Mouse (Mus musculus): ENCODE data around the gene Cacna2d4.

The Cacna2d4 gene

DNA sequence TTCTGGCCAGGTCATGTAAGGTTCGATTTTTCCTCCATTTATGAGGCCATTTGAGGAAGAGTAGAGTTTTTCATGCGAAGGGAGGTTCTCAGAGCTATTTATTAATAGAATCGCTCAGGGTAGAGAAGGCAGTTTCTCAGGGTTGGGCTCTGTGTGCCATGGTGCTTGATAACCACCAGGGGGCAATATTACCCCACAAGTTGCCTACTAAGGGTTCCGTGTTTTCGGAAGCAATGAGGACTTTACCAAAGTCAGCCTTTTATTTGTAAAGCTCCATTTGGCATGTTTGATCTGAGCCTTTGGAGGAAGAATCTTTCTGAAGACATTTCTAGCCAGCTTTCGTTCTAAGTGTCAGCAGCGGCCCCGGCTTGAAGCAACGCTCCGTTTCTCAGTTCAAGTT is 16.0 kb upstream of the Cacna2d4 start:
- DNase-seq (ENCODE audit: low read depth, low spot score): no peak

DNA sequence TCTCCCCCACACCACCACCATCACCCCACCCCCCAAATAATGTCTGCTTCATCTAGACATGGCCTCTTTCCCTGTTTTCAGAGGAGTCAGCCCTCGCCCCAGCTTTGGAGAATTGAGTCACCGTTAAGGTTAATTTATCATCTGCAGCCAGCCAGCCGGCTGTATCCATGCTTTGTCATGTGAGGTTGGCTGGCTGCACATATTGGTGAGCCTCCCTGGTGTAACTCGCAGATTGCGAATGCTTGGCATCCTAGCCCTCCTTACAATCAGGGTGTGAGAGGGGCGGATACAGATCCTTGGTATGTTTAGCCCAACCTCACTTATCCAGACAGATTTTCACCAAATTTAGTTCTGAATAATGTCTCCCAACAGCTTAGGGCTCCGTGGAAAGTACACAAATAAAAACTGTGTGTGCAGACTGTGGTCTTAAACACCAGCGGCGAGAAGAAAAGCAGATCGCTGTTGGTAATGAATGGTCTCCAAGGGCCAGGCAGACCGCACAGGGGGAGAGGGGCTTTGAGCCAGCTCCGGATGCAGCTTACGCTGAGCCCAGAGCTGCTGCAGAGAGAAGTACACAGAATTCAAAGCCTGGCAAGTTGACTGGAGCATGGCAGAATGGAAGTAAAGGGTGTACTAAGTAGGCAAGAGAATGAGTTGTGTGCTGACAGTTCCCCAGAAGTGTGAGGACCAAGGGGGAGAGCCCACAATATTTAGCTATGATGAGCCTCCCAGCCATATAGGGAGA is 11.7 kb upstream of the Cacna2d4 start:
- DNase-seq (ENCODE audit: low read depth, low spot score): no peak

- no peak for DNase-seq (ENCODE audit: low read depth, low spot score)
Observed at GRCm38 (mm10) chr6:119225226-119225625, 11.1 kb upstream of the Cacna2d4 start.

- no peak for DNase-seq (ENCODE audit: low read depth, low spot score)
Observed at GRCm38 (mm10) chr6:119225731-119226130, 10.6 kb upstream of the Cacna2d4 start.

- no peak for DNase-seq (ENCODE audit: low read depth, low spot score)
Observed at GRCm38 (mm10) chr6:119227001-119227400, 9.3 kb upstream of the Cacna2d4 start.

DNA sequence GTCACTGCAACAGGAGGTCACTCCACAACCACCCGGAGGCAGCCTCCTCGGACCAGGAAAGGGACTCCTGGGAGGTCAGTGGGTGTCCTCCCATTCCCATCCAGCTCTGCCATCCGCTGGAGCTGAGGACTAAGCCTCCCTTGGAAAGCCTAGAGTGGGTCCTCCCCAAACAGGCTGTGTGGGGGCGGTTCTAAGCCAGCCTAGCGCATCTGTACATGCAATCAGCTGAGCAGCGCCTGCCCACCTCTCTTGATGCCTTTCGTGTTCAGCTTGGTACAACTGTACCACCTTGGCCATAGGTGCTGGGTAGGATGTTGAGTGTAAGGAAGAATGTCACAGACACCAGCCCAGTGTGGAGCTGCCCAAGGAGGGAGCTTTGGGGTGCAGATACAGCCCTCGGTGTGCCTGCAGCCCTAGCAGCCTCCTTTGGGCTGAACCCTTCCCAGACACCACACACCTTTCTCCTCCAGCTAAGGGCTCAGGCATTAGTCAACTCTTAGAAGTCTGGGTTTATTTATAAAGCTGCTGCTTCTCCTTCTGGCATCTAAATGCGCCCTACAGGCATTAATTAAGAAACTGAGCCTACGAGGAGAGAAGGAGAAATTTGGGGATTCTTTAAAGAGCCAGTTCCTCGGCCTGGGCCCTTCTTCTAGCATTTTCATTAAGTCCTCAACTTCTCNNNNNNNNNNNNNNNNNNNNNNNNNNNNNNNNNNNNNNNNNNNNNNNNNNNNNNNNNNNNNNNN is 7.3 kb upstream of the Cacna2d4 start:
- no peak for DNase-seq (ENCODE audit: low read depth, low spot score)

DNA sequence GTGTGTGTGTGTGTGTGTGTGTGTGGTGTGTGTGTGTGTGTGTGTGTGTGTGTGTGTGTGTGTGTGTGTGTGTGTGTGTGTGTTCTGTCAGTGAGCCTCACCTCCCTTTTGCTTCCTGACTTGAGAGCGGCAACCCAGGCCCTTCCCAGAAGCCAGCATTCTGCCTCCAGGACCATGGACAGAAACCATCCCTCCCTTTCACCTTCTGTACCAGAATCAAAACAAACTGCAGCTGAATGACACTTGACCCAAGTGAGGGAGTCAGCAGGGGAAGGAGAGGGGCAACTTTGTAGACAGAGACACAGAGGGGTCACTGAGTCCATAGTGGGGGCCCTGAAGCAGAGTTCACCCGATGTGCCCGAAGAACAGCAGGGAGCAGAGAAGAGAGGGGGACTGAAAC is 3.3 kb upstream of the Cacna2d4 start:
- DNase-seq (ENCODE audit: low read depth, low spot score): no peak

GRCm38 (mm10) chr6:119235441-119235840 is 885 bp upstream of the Cacna2d4 start:
- no peak for DNase-seq (ENCODE audit: low read depth, low spot score)

GRCm38 (mm10) chr6:119237427-119237989 is 1.2 kb downstream of the Cacna2d4 start:
- no peak for DNase-seq (ENCODE audit: low read depth, low spot score)

GRCm38 (mm10) chr6:119239341-119240005 is 3.1 kb downstream of the Cacna2d4 start:
- DNase-seq (ENCODE audit: low read depth, low spot score): no peak

- no peak for DNase-seq (ENCODE audit: low read depth, low spot score)
Observed at GRCm38 (mm10) chr6:119240256-119240655, 3.9 kb downstream of the Cacna2d4 start.

DNA sequence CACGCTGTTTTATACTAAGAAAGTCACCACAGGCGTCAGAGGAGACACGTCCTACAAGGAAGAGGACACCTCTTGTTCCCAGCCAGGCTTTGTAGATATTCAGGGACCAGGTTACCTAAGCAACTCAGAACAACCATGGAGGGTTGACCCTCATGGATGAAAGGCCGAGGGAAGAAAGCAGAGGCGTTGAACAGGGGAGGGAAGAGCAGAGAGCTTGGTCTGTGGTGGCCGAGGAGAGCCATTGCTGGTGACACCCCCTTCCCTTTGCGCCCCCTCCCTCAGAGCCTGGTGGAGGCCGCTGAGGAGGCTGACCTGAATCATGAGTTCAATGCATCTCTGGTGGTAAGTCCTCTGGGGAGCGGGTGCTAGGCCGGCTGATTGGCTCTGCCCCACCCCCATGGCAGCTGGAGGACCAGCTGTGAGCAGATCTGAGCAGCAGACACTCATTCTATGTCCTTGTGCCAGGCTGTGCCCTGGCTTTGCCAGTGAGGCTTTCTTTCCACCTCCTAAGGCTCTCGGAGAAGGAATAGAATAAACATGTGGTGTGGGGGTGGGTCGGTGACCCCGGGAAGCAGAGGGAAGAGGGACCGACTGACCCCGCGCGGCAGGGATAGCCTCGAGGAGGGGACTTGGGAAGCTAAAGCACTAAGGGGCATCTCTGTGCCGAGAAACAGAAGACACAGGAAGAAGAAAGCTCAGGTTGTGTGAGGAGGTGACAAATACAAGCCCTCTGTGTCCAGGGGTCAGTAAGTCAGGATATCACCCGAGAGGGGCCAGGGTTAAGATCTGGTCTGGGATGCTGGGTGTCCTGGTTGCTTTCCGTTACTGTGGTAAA is 4.8 kb downstream of the Cacna2d4 start:
- no peak for DNase-seq (ENCODE audit: low read depth, low spot score)

GRCm38 (mm10) chr6:119246082-119246481 is 9.8 kb downstream of the Cacna2d4 start:
- no peak for DNase-seq (ENCODE audit: low read depth, low spot score)

GRCm38 (mm10) chr6:119248578-119248977 is 12.3 kb downstream of the Cacna2d4 start:
- no peak for DNase-seq (ENCODE audit: low read depth, low spot score)

DNA sequence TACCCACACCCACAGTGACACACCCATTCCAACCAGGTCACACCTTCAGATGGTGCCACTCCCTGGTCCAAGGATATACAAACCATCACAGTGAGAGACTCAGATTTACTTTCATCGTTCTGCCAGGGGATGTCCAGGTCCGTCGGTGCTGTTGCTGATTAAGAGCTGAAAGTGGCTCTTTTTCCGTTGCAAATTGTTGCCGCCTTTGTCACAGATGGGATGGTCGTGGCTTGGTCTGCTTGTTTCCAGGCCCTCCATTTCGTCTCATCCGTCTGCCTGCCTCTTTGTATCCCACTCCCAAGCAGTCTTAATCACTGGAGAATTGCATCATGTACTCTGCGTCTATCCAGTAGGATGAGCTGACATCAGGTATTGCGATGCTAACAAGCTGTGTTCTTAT is 13.4 kb downstream of the Cacna2d4 start:
- DNase-seq (ENCODE audit: low read depth, low spot score): no peak

DNA sequence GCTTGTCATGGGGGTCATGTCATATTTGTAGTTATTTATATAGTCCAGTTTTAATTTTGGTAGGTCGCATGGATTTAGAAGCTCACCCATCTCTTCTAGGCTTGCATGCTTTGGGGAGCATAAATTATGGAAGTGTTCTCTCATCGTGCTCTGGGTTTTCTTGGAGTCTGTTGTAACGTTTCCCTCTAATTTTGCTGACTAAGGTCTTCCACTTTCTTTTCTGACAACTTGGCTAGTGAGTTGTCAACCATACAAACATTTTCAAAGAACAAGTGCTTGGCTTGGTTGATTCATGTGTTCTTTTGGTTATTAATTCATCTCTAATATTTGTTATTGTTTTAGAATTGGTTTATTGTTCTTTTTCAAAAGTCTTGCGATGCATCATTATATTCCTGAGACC is 15.4 kb downstream of the Cacna2d4 start:
- no peak for DNase-seq (ENCODE audit: low read depth, low spot score)

DNA sequence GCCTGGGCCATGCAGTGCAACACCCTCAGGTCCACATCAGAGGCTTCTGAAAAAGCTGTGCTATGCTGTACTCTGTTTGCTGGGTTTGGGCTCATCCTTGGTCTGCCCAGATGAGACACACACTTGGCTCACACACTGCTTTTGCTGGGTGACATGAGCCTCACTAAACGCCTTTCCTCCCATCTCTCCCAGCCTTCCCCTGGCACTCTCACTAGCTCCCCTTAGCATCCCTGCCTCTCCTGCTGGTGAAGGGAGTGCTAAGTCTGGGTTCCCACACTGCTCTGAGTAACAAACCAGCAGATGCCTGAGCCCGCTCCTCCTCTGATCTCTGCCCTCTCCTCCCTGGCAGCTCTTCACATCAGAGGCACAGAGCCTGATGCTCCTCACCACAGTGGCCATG is 40.4 kb downstream of the Cacna2d4 start:
- no peak for DNase-seq (ENCODE audit: low read depth, low spot score)

DNA sequence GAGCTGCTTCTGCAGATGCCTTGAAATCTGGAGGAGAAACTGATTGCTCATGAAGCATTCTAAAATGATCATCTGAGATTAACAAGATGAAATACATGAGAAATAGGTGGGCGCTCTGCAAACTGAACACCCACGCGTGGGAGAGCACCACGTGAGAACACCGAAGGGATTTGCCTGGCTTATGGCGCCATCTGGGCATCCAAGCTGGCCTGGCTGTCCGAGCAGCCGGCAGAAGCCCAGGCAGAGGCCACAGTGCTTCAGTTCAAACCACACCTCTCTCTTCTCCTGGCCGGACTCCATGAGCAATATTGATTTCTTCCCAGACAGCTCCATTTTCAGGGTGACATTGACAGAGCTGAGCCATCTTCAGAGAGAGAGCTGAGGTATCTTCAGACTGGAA is 44.4 kb downstream of the Cacna2d4 start:
- DNase-seq (ENCODE audit: low read depth, low spot score): no peak

DNA sequence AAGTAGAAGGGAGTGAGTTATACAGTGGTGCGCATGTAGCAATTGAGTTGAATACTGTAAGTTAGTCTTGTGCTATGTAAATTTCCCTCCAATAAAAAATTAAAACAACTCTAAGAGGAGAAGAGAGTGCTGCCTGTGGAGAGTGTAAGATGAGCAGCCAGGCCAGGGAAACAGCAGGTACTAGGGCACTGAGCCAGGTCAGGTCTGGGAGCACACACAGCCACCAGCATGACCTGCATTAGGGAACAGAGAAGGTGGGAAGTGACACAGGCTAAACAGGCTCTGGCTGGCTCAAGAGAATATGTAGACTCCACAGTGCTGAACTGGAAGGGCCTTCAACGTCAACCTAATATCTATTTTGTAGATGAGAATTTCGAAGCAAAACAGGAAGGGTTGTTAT is 65.0 kb downstream of the Cacna2d4 start:
- DNase-seq (ENCODE audit: low read depth, low spot score): no peak

DNA sequence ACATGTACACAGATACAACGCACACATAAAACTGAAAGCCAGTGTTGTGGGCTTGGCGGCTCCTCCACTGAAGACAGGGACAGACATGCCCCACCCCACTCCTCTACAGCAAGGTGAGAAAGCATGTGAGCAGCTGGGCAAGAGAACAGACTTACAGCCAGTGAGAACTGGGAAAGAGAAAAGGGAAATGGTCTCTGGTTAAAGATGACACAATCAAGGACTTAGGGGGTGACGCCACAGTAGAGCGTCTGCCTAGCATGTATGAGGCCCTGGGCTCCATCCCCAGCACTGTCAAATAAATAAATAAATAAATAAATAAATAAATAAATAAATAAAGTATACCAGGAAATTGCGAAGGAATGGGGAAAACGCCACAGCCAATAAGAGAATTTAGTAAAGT is 67.0 kb downstream of the Cacna2d4 start:
- DNase-seq (ENCODE audit: low read depth, low spot score): no peak

- no peak for DNase-seq (ENCODE audit: low read depth, low spot score)
Observed at GRCm38 (mm10) chr6:119307867-119308413, 71.6 kb downstream of the Cacna2d4 start.

Measured in WW6 (cell line).